Mouse (Mus musculus) intestine, embryonic 14.5 days (tissue): ENCODE data around the gene Ppard. TPM values are rescaled to one million over a fixed set of nuclear protein-coding genes. Genes with fewer than 3 reads are reported as not detected.
A peak's percentile ranks its signal among the peaks of the same experiment; 100 is the strongest.

Source experiments
- ATAC-seq: fragments of 200-750 bp; cut with Nextera tagmentation; replicated peaks from 2 replicates; pipeline ENCODE4 v1.8.0; 2017; ENCODE audit warnings: low read depth, moderate number of reproducible peaks, moderate TSS enrichment, moderate library complexity; ENCODE audit not compliant: low FRiP score, low TSS enrichment
- DNase-seq: peaks from one replicate; pipeline ENCODE4 v3.0.0-alpha.2; 2018; ENCODE audit warnings: low spot score
- H3K27ac ChIP-seq: fragments of 300-500 bp; sonication (generic); 2 replicates; pipeline ENCODE4 v1.5.1; 2014; ENCODE audit warnings: low read depth, mild to moderate bottlenecking, control low read depth
- H3K27me3 ChIP-seq: fragments of 300-500 bp; sonication (generic); replicated peaks from 2 replicates; pipeline ENCODE4 v1.6.1; 2014; ENCODE audit warnings: low read length, control low read depth; ENCODE audit not compliant: control insufficient read depth, insufficient read depth
- H3K36me3 ChIP-seq: fragments of 300-500 bp; sonication (generic); 2 replicates; pipeline ENCODE4 v1.6.1; 2014; ENCODE audit warnings: low read length, control low read depth; ENCODE audit not compliant: control insufficient read depth, insufficient read depth
- H3K4me1 ChIP-seq: fragments of 300-500 bp; sonication (generic); replicated peaks from 2 replicates; pipeline ENCODE4 v1.6.1; 2014; ENCODE audit warnings: low read length, control low read depth, mixed read lengths; ENCODE audit not compliant: control insufficient read depth, insufficient read depth
- H3K4me2 ChIP-seq: fragments of 300-500 bp; sonication (generic); 2 replicates; pipeline ENCODE4 v1.6.1; 2014; ENCODE audit warnings: low read length
- H3K4me3 ChIP-seq: fragments of 300-500 bp; sonication (generic); 2 replicates; pipeline ENCODE4 v1.5.1; 2014; ENCODE audit warnings: low read depth, low read length, control low read depth, mixed read lengths
- H3K9ac ChIP-seq: fragments of 300-500 bp; sonication (generic); 2 replicates; pipeline ENCODE4 v1.6.1; 2014; ENCODE audit warnings: mild to moderate bottlenecking, low read length
- H3K9me3 ChIP-seq: fragments of 300-500 bp; sonication (generic); 2 replicates; pipeline ENCODE4 v1.6.1; 2016; ENCODE audit warnings: low read length, control low read depth; ENCODE audit not compliant: control insufficient read depth
- WGBS: fragments of 180-500 bp; shearing (Covaris S2); extraction: QIAGEN DNeasy Blood & Tissue Kit; methylation state at CpG from one replicate; pipeline ENCODE4 v1.1.7; 2014; 5-methylcytosine and 5-hydroxymethylcytosine counted together
- polyA plus RNA-seq: library from polyadenylated mRNA; unstranded; fragments of >200 nt; fragmentation: Nextera tagmentation; extraction: Ambion mirVana; gene quantifications from 2 replicates; pipeline ENCODE4 v1.2.1, GENCODE M21; 2014

Gene Ppard
- polyA plus RNA-seq, 1 experiment from 2014 or later, result 2.5 TPM

DNA sequence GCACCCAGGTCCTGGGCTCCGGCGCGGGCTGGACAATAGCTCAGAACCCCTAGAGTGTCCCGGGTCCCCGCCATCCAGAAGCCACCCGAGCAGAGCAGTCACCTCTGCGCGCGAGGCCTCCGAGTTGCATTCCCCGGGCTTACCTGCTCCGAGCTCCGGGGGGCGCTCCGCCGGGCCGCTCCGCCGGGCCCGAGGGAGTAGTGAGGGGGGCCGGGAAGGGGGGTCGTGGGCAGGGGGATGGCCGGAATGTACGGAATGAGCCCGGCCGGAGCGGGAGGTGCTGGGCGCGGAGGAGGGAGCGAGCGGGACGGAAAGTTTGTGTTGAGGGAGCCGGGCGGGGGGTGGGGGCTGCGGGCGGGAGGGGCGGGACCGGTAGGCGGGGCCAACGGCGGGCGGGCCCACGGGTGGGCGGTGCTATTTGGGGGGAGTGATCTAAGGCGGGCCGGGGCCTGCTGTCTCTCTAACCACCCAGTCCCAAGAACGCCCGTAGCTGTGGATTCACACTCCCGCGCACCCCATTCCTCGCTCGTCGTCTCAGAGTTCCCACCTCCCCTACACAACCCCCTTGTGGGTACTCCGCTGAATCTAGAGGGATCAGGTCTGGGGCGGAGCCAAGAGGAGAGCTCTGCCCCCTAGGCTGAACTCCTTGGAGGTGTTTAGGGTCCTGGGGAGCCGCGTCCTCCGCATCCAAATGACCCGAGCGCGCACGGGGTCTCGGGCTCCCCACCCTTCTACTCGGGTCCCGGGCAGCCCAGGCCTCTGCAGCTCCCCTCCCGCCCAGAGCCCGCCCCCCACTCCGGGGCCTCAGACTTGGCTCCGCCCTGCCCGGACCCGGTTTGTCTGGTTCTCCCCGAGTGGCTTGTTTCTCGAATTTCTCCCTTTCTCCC is 118.2 kb downstream of the Ppard start, which contains the start of gene Tead3:
Tead3 (minus strand) TSS at position 352 of the 887 bp plus-strand sequence.
- DNase-seq, result peak; percentile 96
- peak; percentile 88 for ATAC-seq
- peaks cover 43% of the 10 kb centered on the region for H3K4me1 ChIP-seq
- no peaks in the 10 kb centered on the region for H3K27me3 ChIP-seq
- H3K9me3 ChIP-seq, result no peaks in the 10 kb centered on the region
- peak within 1 kb of the TSS; percentile 99 for H3K27ac ChIP-seq
- H3K4me2 ChIP-seq, result peak within 1 kb of the TSS; percentile 94
- no peaks in the 10 kb centered on the region for H3K36me3 ChIP-seq
- H3K4me3 ChIP-seq, result peak within 1 kb of the TSS; percentile 82
- H3K9ac ChIP-seq, result peak within 1 kb of the TSS; percentile 79
- under 1% methylated on average over 55 of the region's 73 CpGs for WGBS

Other genes starting within 250 kb of the Ppard start
- gene Tcp11, start 152.1 kb upstream of the Ppard start, polyA plus RNA-seq, result 0.73 and 1.4 TPM in 2 replicates
- 3.5 TPM in 2 replicates for gene Scube3, start 90.6 kb upstream of the Ppard start, polyA plus RNA-seq
- gene Zfp523, start 55.6 kb upstream of the Ppard start, polyA plus RNA-seq, result 31.8 and 32.4 TPM in 2 replicates
- gene Def6, start 24.9 kb upstream of the Ppard start, polyA plus RNA-seq, result 1.9 and 2.6 TPM in 2 replicates
- 27.3 and 33.7 TPM in 2 replicates for gene Fance, start 80.8 kb downstream of the Ppard start, polyA plus RNA-seq
- 909 and 955 TPM in 2 replicates for gene Rpl10a, start 95.8 kb downstream of the Ppard start, polyA plus RNA-seq
- gene Tead3, start 118.1 kb downstream of the Ppard start, polyA plus RNA-seq, result 12.0 and 13.3 TPM in 2 replicates
- 3.7 and 4.0 TPM in 2 replicates for gene Tulp1, start 132.5 kb downstream of the Ppard start, polyA plus RNA-seq